ENCODE assay signal across 8 mouse cellular contexts in genomic region chr12:3791257-3791656, GRCm38 (mm10). TPM values are rescaled to one million over a fixed set of nuclear protein-coding genes. Genes with fewer than 3 reads are reported as not detected.
DNase-seq lines count a peak whose midpoint lies in the region; ATAC-seq and TF ChIP-seq lines count a peak whose summit lies in the region.

No protein-coding gene starts in this region.

- peaks cover 15% of the 10 kb centered on the region for H3K4me1 ChIP-seq in lung, embryonic 14.5 days (ENCODE audit: insufficient read depth)
- H3K4me1 ChIP-seq in forebrain, embryonic 13.5 days, result peaks cover 13% of the 10 kb centered on the region
- peaks cover 5% of the 10 kb centered on the region; the same call in 1 of the 2 replicates for H3K4me1 ChIP-seq in liver, embryonic 12.5 days
- H3K4me1 ChIP-seq in small intestine, adult 2 months (ENCODE audit: control insufficient read depth, insufficient read depth, insufficient read length, low read length), result peaks cover 6% of the 10 kb centered on the region; the same call in 1 of the 2 replicates

- no peak for ATAC-seq in lung, embryonic 14.5 days (ENCODE audit: insufficient read depth)
- no peak for ATAC-seq in forebrain, embryonic 13.5 days
- ATAC-seq in liver, embryonic 12.5 days, result no peak

- no peaks in the 10 kb centered on the region for H3K27me3 ChIP-seq in lung, embryonic 14.5 days (ENCODE audit: insufficient read depth, low read length)
- peaks cover 18% of the 10 kb centered on the region for H3K27me3 ChIP-seq in forebrain, embryonic 13.5 days
- peaks cover 35% of the 10 kb centered on the region for H3K27me3 ChIP-seq in liver, embryonic 12.5 days (replicated peaks)
- no peaks in the 10 kb centered on the region for H3K27me3 ChIP-seq in small intestine, adult 2 months (ENCODE audit: control insufficient read depth, insufficient read depth, low read length)

- H3K36me3 ChIP-seq in lung, embryonic 14.5 days (ENCODE audit: insufficient read depth), result no peaks in the 10 kb centered on the region
- H3K36me3 ChIP-seq in forebrain, embryonic 13.5 days (ENCODE audit: poor library complexity, severe bottlenecking), result no peaks in the 10 kb centered on the region
- no peaks in the 10 kb centered on the region for H3K36me3 ChIP-seq in liver, embryonic 12.5 days
- no peaks in the 10 kb centered on the region for H3K36me3 ChIP-seq in small intestine, adult 2 months (ENCODE audit: control insufficient read depth, insufficient read depth, low read length)

- 39% methylated on average over 7 of the region's 7 CpGs for WGBS in lung, embryonic 14.5 days
- 58% methylated on average over 7 of the region's 7 CpGs for WGBS in forebrain, embryonic 13.5 days
- 35% methylated on average over 7 of the region's 7 CpGs for WGBS in liver, embryonic 12.5 days (ENCODE audit: insufficient replicate concordance)
- WGBS in small intestine, adult 2 months, result 37% methylated on average over 7 of the region's 7 CpGs

- H3K9me3 ChIP-seq in lung, embryonic 14.5 days (ENCODE audit: low read depth, low read length), result no peaks in the 10 kb centered on the region
- H3K9me3 ChIP-seq in forebrain, embryonic 13.5 days (replicated peaks), result no peaks in the 10 kb centered on the region
- H3K9me3 ChIP-seq in liver, embryonic 12.5 days (replicated peaks), result no peaks in the 10 kb centered on the region

- no peak overlapping the region for H3K27ac ChIP-seq in lung, embryonic 14.5 days (ENCODE audit: low read depth)
- no peak overlapping the region for H3K27ac ChIP-seq in forebrain, embryonic 13.5 days
- no peak overlapping the region for H3K27ac ChIP-seq in liver, embryonic 12.5 days
- H3K27ac ChIP-seq in small intestine, adult 2 months (ENCODE audit: insufficient read depth, low read depth, low read length), result no peak overlapping the region

- DNase-seq in lung, embryonic 14.5 days, result no peak
- DNase-seq in lung, adult 18-20 months, result no peak
- DNase-seq in frontal cortex, postnatal 14 days (ENCODE audit: low spot score in 2 of 2), result no peak
- no peak for DNase-seq in spleen, postnatal 4 days (ENCODE audit: low spot score in 2 of 2)
- no peak for DNase-seq in ovary, postnatal 10 days (ENCODE audit: low spot score)

- H3K4me2 ChIP-seq in lung, embryonic 14.5 days, result peak overlapping the region; percentile 69
- peak overlapping the region; percentile 60 for H3K4me2 ChIP-seq in forebrain, embryonic 13.5 days
- H3K4me2 ChIP-seq in liver, embryonic 12.5 days, result peak overlapping the region; percentile 63

- peak overlapping the region; percentile 34; the same call in 1 of the 2 replicates for H3K4me3 ChIP-seq in lung, embryonic 14.5 days (ENCODE audit: low read depth, low read length)
- no peak overlapping the region for H3K4me3 ChIP-seq in forebrain, embryonic 13.5 days
- peak overlapping the region; percentile 43; the same call in 1 of the 2 replicates for H3K4me3 ChIP-seq in liver, embryonic 12.5 days
- H3K4me3 ChIP-seq in small intestine, adult 2 months (ENCODE audit: low read depth, low read length), result 0 out of 2 replicates have a peak overlapping the region, but pooled peaks have one; percentile 4

- no peak for TF ChIP-seq POLR2A in small intestine, adult 2 months (IDR thresholded peaks at IDR 0.05; ENCODE audit: low read depth, low read length)

- no peak overlapping the region for H3K9ac ChIP-seq in lung, embryonic 14.5 days
- no peak overlapping the region for H3K9ac ChIP-seq in forebrain, embryonic 13.5 days
- no peak overlapping the region for H3K9ac ChIP-seq in liver, embryonic 12.5 days

- no peak for TF ChIP-seq CTCF in lung, embryonic 14.5 days (IDR thresholded peaks at IDR 0.05; ENCODE audit: low read depth)
- TF ChIP-seq CTCF in small intestine, adult 2 months (IDR thresholded peaks at IDR 0.05; ENCODE audit: extremely low read depth, insufficient read length, insufficient replicate concordance, low read depth, low read length), result no peak

RNA-seq across cellular contexts. Expression of gene Dnmt3a, which starts 14.6 kb away (rescaled TPM):
- 88.0 and 95.5 TPM in 2 replicates for polyA plus RNA-seq in lung, embryonic 14.5 days (2014; fragmentation: Nextera tagmentation; extraction: Ambion mirVana)
- polyA plus RNA-seq in forebrain, embryonic 13.5 days (2015; fragmentation: Nextera tagmentation; extraction: Ambion mirVana), result 98.5 and 110 TPM in 2 replicates
- polyA plus RNA-seq in liver, embryonic 12.5 days (2016; fragmentation: Nextera tagmentation; extraction: Ambion mirVana), result 57.9 and 58.7 TPM in 2 replicates
- polyA plus RNA-seq in small intestine, adult 2 months (2012; rRNA removed), result 5.2 and 10.2 TPM in 2 replicates
